Mouse (Mus musculus): ENCODE results near the gene Gm15737. TPM values are rescaled to one million over a fixed set of nuclear protein-coding genes. Genes with fewer than 3 reads are reported as not detected.

Gm15737 gene
- polyA plus RNA-seq, 1 experiment from 2014 or later: 0.39 TPM

DNA sequence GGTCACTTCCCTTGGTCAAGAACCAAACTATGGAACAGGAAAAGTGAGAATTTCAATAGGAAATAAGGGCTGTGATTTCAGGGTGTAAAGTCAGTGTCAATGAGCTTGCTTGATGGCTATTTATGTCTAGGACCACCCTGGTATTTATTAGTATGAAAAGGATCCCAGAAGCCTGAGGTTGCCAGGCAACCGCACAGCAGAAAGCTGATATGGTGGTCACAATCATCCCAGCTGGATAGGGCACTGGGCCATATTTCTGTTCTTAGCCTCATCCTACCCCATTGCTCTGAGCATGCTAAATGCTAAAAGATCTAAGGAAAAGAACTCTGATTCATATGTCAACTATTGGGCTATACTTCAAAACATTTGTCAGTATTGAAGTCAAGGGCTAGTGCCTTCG lies 38.1 kb upstream of the Gm15737 start:
- H3K4me1 ChIP-seq (ENCODE audit: control insufficient read depth in 2 of 2, insufficient read depth in 2 of 2, low read length in 2 of 2): peaks cover 7 to 29% of the 10 kb centered on the region in 2 experiments
- H3K9me3 ChIP-seq (ENCODE audit: control insufficient read depth, low read length): no peaks in the 10 kb centered on the region
- no peak overlapping the region for H3K4me3 ChIP-seq (ENCODE audit: control insufficient read depth in 1 of 2, insufficient read depth in 1 of 2, low read depth in 1 of 2, low read length in 2 of 2)
- no peak overlapping the region for H3K4me2 ChIP-seq (ENCODE audit: low read length)
- H3K27me3 ChIP-seq (ENCODE audit: control insufficient read depth, insufficient read depth, low read length): no peaks in the 10 kb centered on the region
- H3K27ac ChIP-seq (replicated peaks in 1 of 2; ENCODE audit: control insufficient read depth in 1 of 2, insufficient read depth in 1 of 2, low read depth in 2 of 2, low read length in 2 of 2): no peak overlapping the region
- peaks cover 5% of the 10 kb centered on the region; the same call in 1 of the 2 replicates for H3K36me3 ChIP-seq (ENCODE audit: control insufficient read depth, insufficient read depth, low read length)
- ATAC-seq (ENCODE audit: insufficient number of reproducible peaks, insufficient read depth, low FRiP score, low read depth): no peak
- H3K9ac ChIP-seq (ENCODE audit: low read length): no peak overlapping the region
- WGBS: 87% methylated on average over 2 of the region's 2 CpGs

DNA sequence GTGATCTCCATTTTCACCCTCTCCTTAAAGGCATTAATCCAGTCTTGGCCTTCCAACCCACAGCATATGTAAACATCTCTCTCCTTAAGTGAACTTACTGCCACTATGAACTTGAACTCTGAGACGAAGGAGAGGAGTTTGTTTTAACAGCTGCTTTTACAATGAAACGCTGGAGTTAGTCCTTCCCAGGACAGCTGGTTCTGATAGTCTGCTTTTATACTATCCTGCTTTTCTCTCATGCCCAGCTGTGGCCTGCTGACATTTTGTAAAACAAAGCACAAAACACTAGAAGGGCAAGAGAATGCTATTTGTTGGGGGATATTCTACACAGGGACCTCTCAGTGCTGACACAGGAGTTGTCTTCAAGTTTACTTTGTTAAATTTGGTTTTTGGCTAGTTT lies 27.2 kb upstream of the Gm15737 start:
- Histone ChIP-seq H3K4me1 (ENCODE audit: control insufficient read depth in 2 of 2, insufficient read depth in 2 of 2, low read length in 2 of 2) (peaks cover 7 to 15% of the 10 kb centered on the region in 2 experiments; a peak in 3 of 4 replicates), H3K27ac (replicated peaks in 1 of 2; ENCODE audit: control insufficient read depth in 1 of 2, insufficient read depth in 1 of 2, low read depth in 2 of 2, low read length in 2 of 2) (no peak overlapping the region), H3K4me3 (ENCODE audit: control insufficient read depth in 1 of 2, insufficient read depth in 1 of 2, low read depth in 1 of 2, low read length in 2 of 2) (no peak overlapping the region), H3K27me3 (ENCODE audit: control insufficient read depth, insufficient read depth, low read length) (no peaks in the 10 kb centered on the region), H3K9ac (ENCODE audit: low read length) (no peak overlapping the region), H3K36me3 (ENCODE audit: control insufficient read depth, insufficient read depth, low read length) (0 out of 2 replicates have a peak, but pooled peaks cover 3% of the 10 kb centered on the region), H3K9me3 (ENCODE audit: control insufficient read depth, low read length) (no peaks in the 10 kb centered on the region), H3K4me2 (ENCODE audit: low read length) (no peak overlapping the region)
- no peak for ATAC-seq (ENCODE audit: insufficient number of reproducible peaks, insufficient read depth, low FRiP score, low read depth)
- WGBS: 41% methylated on average over 2 of the region's 2 CpGs

- no peak overlapping the region for H3K27ac ChIP-seq (replicated peaks in 1 of 2; ENCODE audit: control insufficient read depth in 1 of 2, insufficient read depth in 1 of 2, low read depth in 2 of 2, low read length in 2 of 2)
- no peak for ATAC-seq (ENCODE audit: insufficient number of reproducible peaks, insufficient read depth, low FRiP score, low read depth)
- H3K27me3 ChIP-seq (ENCODE audit: control insufficient read depth, insufficient read depth, low read length): no peaks in the 10 kb centered on the region
- 81% methylated on average over 2 of the region's 2 CpGs for WGBS
- H3K9ac ChIP-seq (ENCODE audit: low read length): no peak overlapping the region
- H3K4me1 ChIP-seq (ENCODE audit: control insufficient read depth in 2 of 2, insufficient read depth in 2 of 2, low read length in 2 of 2): peaks cover 7 to 12% of the 10 kb centered on the region in 2 experiments; a peak in 3 of 4 replicates
- no peak overlapping the region for H3K4me3 ChIP-seq (ENCODE audit: control insufficient read depth in 1 of 2, insufficient read depth in 1 of 2, low read depth in 1 of 2, low read length in 2 of 2)
- peaks cover 11% of the 10 kb centered on the region for H3K36me3 ChIP-seq (ENCODE audit: control insufficient read depth, insufficient read depth, low read length)
- H3K4me2 ChIP-seq (ENCODE audit: low read length): no peak overlapping the region
- no peaks in the 10 kb centered on the region for H3K9me3 ChIP-seq (ENCODE audit: control insufficient read depth, low read length)
Measured at GRCm38 (mm10) chr6:92843474-92843873, 25.7 kb upstream of the Gm15737 start.

DNA sequence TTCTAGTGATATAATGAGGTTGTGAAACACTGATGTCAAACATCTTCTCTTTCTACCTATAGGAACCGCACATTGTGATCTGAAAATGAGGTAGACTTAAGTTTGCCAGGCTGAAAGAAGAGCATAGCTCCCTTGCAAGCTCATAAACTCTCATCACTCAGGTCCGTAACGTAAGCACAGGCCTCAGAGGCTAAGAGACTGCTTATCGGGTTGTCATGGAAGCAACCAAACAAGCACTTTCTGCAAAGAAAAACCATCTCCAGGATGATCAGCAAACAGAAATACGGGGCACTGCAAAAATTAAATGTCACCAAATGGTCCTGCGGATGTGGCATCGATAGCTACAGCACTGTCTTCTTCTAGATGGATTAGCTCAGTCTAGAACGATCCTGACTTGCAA lies 23.3 kb upstream of the Gm15737 start:
- no peak overlapping the region for H3K4me3 ChIP-seq (ENCODE audit: control insufficient read depth in 1 of 2, insufficient read depth in 1 of 2, low read depth in 1 of 2, low read length in 2 of 2)
- H3K27me3 ChIP-seq (ENCODE audit: control insufficient read depth, insufficient read depth, low read length): no peaks in the 10 kb centered on the region
- ATAC-seq (ENCODE audit: insufficient number of reproducible peaks, insufficient read depth, low FRiP score, low read depth): no peak
- H3K36me3 ChIP-seq (ENCODE audit: control insufficient read depth, insufficient read depth, low read length): peaks cover 19% of the 10 kb centered on the region
- peak overlapping the region; percentile 9 to 53; a peak in 3 of 4 replicates for H3K27ac ChIP-seq (replicated peaks in 1 of 2; ENCODE audit: control insufficient read depth in 1 of 2, insufficient read depth in 1 of 2, low read depth in 2 of 2, low read length in 2 of 2)
- no peak overlapping the region for H3K9ac ChIP-seq (ENCODE audit: low read length)
- H3K4me1 ChIP-seq (ENCODE audit: control insufficient read depth in 2 of 2, insufficient read depth in 2 of 2, low read length in 2 of 2): peaks cover 11 to 29% of the 10 kb centered on the region in 2 experiments
- H3K4me2 ChIP-seq (ENCODE audit: low read length): no peak overlapping the region
- no peaks in the 10 kb centered on the region for H3K9me3 ChIP-seq (ENCODE audit: control insufficient read depth, low read length)
- WGBS: 39% methylated on average over 8 of the region's 8 CpGs

DNA sequence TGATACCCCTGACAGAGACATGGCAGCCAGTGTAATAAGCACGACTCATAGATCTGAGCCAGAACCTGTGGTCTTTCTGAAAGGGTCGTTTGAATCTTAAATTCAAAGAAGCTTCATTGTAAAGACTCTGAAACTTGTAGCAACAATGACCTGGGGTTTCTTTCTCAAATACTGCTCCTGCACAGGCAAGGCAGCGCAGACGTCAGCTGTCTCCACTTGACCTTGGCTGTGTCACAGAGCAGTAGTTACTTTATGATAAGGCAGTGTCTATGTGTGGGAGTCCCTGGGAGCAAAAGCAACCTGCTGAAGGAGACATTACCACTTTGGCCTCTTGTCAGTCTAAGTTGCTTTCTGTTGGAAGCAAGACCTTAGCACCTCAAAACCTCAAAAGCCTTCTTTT lies 22.5 kb upstream of the Gm15737 start:
- Histone ChIP-seq H3K4me2 (ENCODE audit: low read length) (no peak overlapping the region), H3K27me3 (ENCODE audit: control insufficient read depth, insufficient read depth, low read length) (no peaks in the 10 kb centered on the region), H3K4me3 (ENCODE audit: control insufficient read depth in 1 of 2, insufficient read depth in 1 of 2, low read depth in 1 of 2, low read length in 2 of 2) (no peak overlapping the region), H3K4me1 (ENCODE audit: control insufficient read depth in 2 of 2, insufficient read depth in 2 of 2, low read length in 2 of 2) (peaks cover 12 to 31% of the 10 kb centered on the region in 2 experiments), H3K36me3 (ENCODE audit: control insufficient read depth, insufficient read depth, low read length) (peaks cover 16% of the 10 kb centered on the region), H3K27ac (replicated peaks in 1 of 2; ENCODE audit: control insufficient read depth in 1 of 2, insufficient read depth in 1 of 2, low read depth in 2 of 2, low read length in 2 of 2) (peak overlapping the region; percentile 50 to 53; a peak in 3 of 4 replicates), H3K9me3 (ENCODE audit: control insufficient read depth, low read length) (no peaks in the 10 kb centered on the region), H3K9ac (ENCODE audit: low read length) (no peak overlapping the region)
- WGBS: 26% methylated on average over 4 of the region's 4 CpGs
- no peak for ATAC-seq (ENCODE audit: insufficient number of reproducible peaks, insufficient read depth, low FRiP score, low read depth)

DNA sequence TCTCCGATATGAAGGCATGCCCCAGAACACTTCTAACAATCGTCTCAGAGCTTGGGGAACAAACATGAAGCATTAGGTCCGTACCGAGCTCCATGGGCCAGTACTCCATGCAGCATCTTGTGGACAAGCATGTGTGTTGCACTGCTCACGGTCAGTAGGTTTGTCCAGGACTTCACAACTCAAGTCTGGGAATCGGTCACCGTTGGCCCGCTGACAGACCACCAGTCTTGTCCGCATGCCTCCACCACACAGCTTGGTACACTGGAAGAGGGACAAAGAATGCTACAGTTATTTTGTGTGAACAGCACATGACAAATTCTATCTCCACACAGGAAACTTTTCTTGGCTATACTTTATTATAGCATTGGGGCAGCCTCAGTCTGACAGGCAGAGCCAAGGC lies 19.9 kb upstream of the Gm15737 start:
- Histone ChIP-seq H3K4me3 (ENCODE audit: control insufficient read depth in 1 of 2, insufficient read depth in 1 of 2, low read depth in 1 of 2, low read length in 2 of 2) (no peak overlapping the region), H3K9ac (ENCODE audit: low read length) (no peak overlapping the region), H3K9me3 (ENCODE audit: control insufficient read depth, low read length) (no peaks in the 10 kb centered on the region), H3K27ac (replicated peaks in 1 of 2; ENCODE audit: control insufficient read depth in 1 of 2, insufficient read depth in 1 of 2, low read depth in 2 of 2, low read length in 2 of 2) (peak overlapping the region in 1 of 2 experiments; percentile 91; a peak in 2 of 4 replicates), H3K4me2 (ENCODE audit: low read length) (no peak overlapping the region), H3K36me3 (ENCODE audit: control insufficient read depth, insufficient read depth, low read length) (peaks cover 29% of the 10 kb centered on the region), H3K4me1 (ENCODE audit: control insufficient read depth in 2 of 2, insufficient read depth in 2 of 2, low read length in 2 of 2) (peaks cover 14 to 31% of the 10 kb centered on the region in 2 experiments), H3K27me3 (ENCODE audit: control insufficient read depth, insufficient read depth, low read length) (no peaks in the 10 kb centered on the region)
- WGBS: 79% methylated on average over 9 of the region's 9 CpGs
- ATAC-seq (ENCODE audit: insufficient number of reproducible peaks, insufficient read depth, low FRiP score, low read depth): no peak

- Histone ChIP-seq H3K4me1 (ENCODE audit: control insufficient read depth in 2 of 2, insufficient read depth in 2 of 2, low read length in 2 of 2) (peaks cover 16 to 37% of the 10 kb centered on the region in 2 experiments), H3K27me3 (ENCODE audit: control insufficient read depth, insufficient read depth, low read length) (no peaks in the 10 kb centered on the region), H3K27ac (replicated peaks in 1 of 2; ENCODE audit: control insufficient read depth in 1 of 2, insufficient read depth in 1 of 2, low read depth in 2 of 2, low read length in 2 of 2) (peak overlapping the region; percentile 83 to 91), H3K4me3 (ENCODE audit: control insufficient read depth in 1 of 2, insufficient read depth in 1 of 2, low read depth in 1 of 2, low read length in 2 of 2) (no peak overlapping the region), H3K9ac (ENCODE audit: low read length) (peak overlapping the region; percentile 5; the same call in 1 of the 2 replicates), H3K36me3 (ENCODE audit: control insufficient read depth, insufficient read depth, low read length) (peaks cover 30% of the 10 kb centered on the region), H3K4me2 (ENCODE audit: low read length) (peak overlapping the region; percentile 37), H3K9me3 (ENCODE audit: control insufficient read depth, low read length) (no peaks in the 10 kb centered on the region)
- WGBS: 4% methylated on average over 5 of the region's 5 CpGs
- peak; percentile 81 for ATAC-seq (ENCODE audit: insufficient number of reproducible peaks, insufficient read depth, low FRiP score, low read depth)
Measured at GRCm38 (mm10) chr6:92850250-92850649, 18.9 kb upstream of the Gm15737 start.

GRCm38 (mm10) chr6:92854873-92855272 lies 14.3 kb upstream of the Gm15737 start:
- Histone ChIP-seq H3K9me3 (ENCODE audit: control insufficient read depth, low read length) (no peaks in the 10 kb centered on the region), H3K4me2 (ENCODE audit: low read length) (no peak overlapping the region), H3K27ac (replicated peaks in 1 of 2; ENCODE audit: control insufficient read depth in 1 of 2, insufficient read depth in 1 of 2, low read depth in 2 of 2, low read length in 2 of 2) (no peak overlapping the region), H3K9ac (ENCODE audit: low read length) (no peak overlapping the region), H3K36me3 (ENCODE audit: control insufficient read depth, insufficient read depth, low read length) (peaks cover 40% of the 10 kb centered on the region), H3K4me3 (ENCODE audit: control insufficient read depth in 1 of 2, insufficient read depth in 1 of 2, low read depth in 1 of 2, low read length in 2 of 2) (no peak overlapping the region), H3K27me3 (ENCODE audit: control insufficient read depth, insufficient read depth, low read length) (no peaks in the 10 kb centered on the region), H3K4me1 (ENCODE audit: control insufficient read depth in 2 of 2, insufficient read depth in 2 of 2, low read length in 2 of 2) (peaks cover 7 to 24% of the 10 kb centered on the region in 2 experiments)
- ATAC-seq (ENCODE audit: insufficient number of reproducible peaks, insufficient read depth, low FRiP score, low read depth): no peak
- WGBS: 68% methylated on average over 4 of the region's 4 CpGs

Measured in heart, embryonic 14.5 days (tissue).